Mouse (Mus musculus) thymus, adult 2 months (tissue): ENCODE results near the gene Trnt1.

Experiments
- CTCF ChIP-seq: fragments of 200-500 bp; IDR thresholded peaks from 2 replicates; pipeline ENCODE4 v1.5.1; 2012; ENCODE audit warnings: mild to moderate bottlenecking, control low read depth, low read length, moderate library complexity, borderline replicate concordance; ENCODE audit not compliant: control insufficient read depth, poor library complexity, insufficient read depth; ENCODE audit errors: extremely low read depth
- POLR2A ChIP-seq: fragments of 200-500 bp; IDR thresholded peaks from 2 replicates; pipeline ENCODE4 v1.6.1; 2012; ENCODE audit warnings: mild to moderate bottlenecking, low read length, control low read depth, moderate library complexity; ENCODE audit not compliant: control insufficient read depth, poor library complexity, insufficient read depth; ENCODE audit errors: extremely low read depth

- TF ChIP-seq POLR2A, result no peak
- TF ChIP-seq CTCF, result no peak
Observed at GRCm38 (mm10) chr6:106727703-106728102, 41.2 kb upstream of the Trnt1 start.
